Mouse (Mus musculus) adrenal gland, postnatal 0 days (tissue): ENCODE data around the gene Pkn2. TPM values are rescaled to one million over a fixed set of nuclear protein-coding genes. Genes with fewer than 3 reads are reported as not detected.

Experiments
- polyA plus RNA-seq: library from polyadenylated mRNA; unstranded; fragments of >200 nt; fragmentation: Nextera tagmentation; extraction: Ambion mirVana; gene quantifications from 2 replicates; pipeline ENCODE4 v1.2.1, GENCODE M21; 2015

Gene Pkn2
- polyA plus RNA-seq = 40.7 and 49.7 TPM in 2 replicates

DNA sequence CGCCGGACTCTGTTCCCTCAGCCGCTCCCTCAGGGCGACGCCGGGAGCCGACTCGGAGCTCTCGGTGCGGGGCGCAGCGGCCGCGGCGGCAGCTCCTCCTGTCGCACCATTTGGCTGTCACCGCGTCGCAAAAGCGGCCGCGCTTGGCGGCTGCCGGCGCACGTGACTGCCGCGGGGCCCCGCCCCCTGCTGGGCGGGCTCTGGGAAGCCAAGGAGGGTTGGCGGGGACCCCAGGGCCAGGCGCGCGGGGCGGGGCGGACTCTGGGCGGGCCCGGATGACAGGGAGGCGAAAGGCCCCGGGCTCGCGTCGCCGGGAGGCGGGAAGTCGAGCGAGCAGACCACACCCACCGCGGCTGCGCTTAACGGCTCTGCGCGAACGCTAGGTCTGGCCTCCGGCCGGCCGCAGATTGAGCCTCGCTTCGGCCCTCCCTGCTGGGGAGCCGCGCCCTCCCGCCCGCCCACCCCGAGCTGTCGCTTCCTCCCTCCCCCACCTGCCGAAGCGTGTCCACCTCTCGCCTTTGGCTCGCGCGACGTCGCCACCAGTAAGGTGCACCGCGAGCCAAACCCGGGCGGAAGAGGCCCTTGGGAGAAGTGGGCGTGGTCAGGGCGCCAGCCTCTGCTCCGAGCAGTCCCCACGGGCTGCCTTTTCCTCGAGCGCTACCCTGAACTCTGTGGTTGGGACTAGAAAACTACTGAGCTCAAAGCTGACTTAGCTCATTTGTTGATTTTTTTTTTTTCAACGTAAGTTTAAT, at the start of gene Pkn2:
Pkn2 (minus strand) TSS at position 133 of the 752 bp plus-strand sequence.

DNA sequence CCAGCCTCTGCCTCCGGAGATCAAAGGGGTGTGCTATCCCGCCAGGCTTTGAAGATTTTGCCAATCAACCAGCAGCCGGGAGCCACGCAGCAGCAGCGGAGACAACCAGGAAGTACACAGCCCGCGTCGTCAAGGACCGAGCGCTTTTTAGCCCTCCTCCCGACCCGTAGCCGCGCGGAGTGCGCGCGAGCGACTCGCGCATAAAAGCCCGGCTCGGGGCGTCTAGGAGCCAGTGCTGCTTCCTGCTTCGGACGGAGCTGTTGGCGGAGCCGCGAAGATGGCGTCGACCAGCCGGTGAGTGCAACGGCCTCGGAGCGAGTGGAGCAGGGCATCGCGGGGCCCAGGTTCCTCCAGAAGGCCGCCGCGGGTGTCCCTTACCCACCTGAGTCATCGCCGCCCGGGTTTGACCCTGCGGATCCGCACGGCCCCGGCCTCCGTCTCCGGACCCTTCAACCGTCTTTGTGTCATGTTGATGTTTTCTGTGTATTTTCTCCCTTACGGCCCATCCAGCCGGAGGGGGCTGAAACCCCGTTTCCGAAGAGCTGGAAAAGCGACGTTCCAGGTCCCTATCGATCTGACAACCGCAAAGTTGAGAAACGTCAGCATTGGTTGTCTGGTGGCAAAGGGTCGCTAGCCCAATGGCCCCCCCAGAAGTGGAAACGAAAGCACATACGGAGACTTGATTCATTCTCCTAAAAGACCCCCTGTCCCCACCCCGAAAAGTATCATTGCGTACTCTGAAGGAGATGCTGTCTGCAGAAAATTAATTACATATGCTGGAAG, 116.6 kb downstream of the Pkn2 start, which contains the start of gene Gtf2b:
Gtf2b (plus strand) TSS at position 51 of the 783 bp plus-strand sequence.

Other genes with a start within 250 kb of the Pkn2 start
- gene Kyat3, start 181.0 kb downstream of the Pkn2 start, polyA plus RNA-seq = 10.8 and 14.1 TPM in 2 replicates
- gene Gtf2b, start 117.0 kb downstream of the Pkn2 start, polyA plus RNA-seq = 137 and 157 TPM in 2 replicates